Mouse (Mus musculus): ENCODE results near the gene Igsf8. TPM values are rescaled to one million over a fixed set of nuclear protein-coding genes. Genes with fewer than 3 reads are reported as not detected.

The Igsf8 gene
- total RNA-seq, 4 experiments from 2014 or later, result 7.3 to 10.5 (median 7.7) TPM

DNA sequence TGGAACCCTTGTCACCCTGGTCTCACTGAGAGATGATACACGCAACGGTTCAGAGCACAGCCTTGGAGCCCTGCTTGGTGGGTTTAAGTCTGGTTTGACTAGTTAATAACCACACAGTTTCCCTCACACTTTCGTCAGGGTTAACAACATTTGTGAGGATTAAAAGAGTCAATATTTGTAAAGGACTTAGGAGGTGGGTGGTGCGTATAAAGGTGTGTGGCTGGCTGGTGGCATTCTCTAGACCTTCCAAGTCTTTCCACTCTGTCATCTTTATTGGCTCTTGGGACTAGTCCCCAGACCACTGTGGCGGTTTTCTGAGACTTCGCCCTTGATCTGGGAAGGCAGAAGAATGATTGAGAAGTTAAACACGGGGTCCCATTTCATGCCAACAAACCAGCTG lies 83.4 kb downstream of the Igsf8 start:
- DNase-seq (ENCODE audit: low spot score in 2 of 2), result no peak

DNA sequence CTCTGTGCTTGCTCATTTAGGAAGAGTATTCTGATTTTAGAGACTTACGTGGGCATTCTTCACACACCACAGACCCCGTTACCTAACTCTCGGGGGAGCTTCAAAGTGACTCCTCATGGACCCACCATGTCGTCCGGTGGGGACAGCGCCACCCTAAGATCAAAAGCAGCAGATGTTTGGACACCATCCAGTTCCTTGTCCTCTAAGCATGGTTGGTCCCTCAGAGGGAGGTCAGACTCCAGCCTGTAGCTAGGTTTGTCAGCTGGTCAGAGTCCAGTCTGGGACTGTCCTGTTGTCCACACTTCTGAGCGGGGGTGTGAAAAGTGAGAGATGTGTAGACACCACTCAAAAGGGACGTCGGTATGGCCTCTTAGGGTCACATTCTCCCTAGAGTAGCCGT lies 85.3 kb downstream of the Igsf8 start:
- DNase-seq (ENCODE audit: low spot score in 2 of 2), result no peak

- DNase-seq (ENCODE audit: low spot score in 2 of 2), result no peak
Measured at GRCm38 (mm10) chr1:172347382-172347781, 85.9 kb downstream of the Igsf8 start.

DNA sequence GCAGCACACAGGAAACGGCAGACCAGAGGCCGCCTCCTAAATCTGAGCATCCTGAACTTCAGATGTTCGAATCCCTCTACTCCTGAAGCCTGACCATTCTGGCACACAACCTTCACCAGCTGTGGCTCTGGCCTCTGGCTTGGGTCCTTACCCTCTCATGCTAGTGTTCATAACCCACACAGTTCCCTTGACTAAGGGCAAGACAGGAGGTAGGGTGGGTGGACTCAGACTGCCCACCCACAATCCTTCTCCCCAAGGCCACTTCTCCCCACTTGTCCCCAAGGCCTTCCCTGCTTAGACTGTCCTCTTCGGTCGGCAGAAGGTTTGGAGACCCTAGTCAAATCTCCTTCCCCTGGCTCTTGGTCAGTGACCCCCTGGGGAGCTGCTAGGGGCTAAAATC lies 88.1 kb downstream of the Igsf8 start:
- DNase-seq (ENCODE audit: low spot score in 2 of 2), result no peak

GRCm38 (mm10) chr1:172349916-172350812 lies 88.7 kb downstream of the Igsf8 start:
- DNase-seq (ENCODE audit: low spot score in 2 of 2), result no peak

DNA sequence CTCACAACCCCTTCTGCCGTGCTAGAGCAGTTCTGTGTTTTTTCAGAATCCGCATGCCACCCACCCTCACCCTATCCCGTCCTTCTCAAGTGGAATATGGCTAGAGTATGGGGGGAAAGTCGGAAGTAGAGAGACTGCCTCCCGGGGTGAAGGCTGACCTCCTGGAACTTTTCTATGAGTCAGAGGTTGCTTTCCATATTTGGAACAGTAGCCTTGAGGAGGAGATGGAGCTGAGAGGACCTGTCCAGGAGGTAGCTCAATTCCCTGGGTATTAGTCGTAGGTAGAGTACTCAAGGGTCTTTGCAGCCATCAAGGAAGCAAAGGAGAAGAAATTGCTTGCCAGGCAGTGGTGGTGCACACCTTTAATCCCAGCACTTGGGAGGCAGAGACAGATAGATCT lies 90.6 kb downstream of the Igsf8 start:
- no peak for DNase-seq (ENCODE audit: low spot score in 2 of 2)

GRCm38 (mm10) chr1:172352453-172352852 lies 91.0 kb downstream of the Igsf8 start:
- no peak for DNase-seq (ENCODE audit: low spot score in 2 of 2)

GRCm38 (mm10) chr1:172355336-172355735 lies 93.9 kb downstream of the Igsf8 start:
- DNase-seq (ENCODE audit: low spot score in 2 of 2), result no peak

DNA sequence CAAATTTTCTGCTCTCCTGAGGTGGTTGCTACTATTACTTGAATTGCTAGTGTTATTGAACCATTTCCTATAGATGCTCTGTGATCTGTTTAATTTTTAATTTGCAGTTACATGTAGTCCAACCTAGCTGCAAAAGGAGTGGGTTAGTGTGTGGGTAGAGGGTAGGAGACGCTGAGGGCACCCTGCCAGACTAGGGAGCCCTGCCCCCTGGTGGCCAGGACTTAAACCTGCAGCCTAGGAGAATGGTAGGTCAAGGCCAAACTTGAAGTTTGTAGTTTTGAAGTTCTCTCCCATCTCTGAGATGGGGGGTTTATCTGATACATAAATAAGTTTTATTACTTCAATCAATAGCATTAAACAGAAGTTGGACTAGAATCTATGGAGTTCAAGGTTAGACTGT lies 96.1 kb downstream of the Igsf8 start:
- DNase-seq (ENCODE audit: low spot score in 2 of 2), result no peak

GRCm38 (mm10) chr1:172358341-172358740 lies 96.9 kb downstream of the Igsf8 start:
- no peak for DNase-seq (ENCODE audit: low spot score in 2 of 2)

GRCm38 (mm10) chr1:172364684-172365083 lies 103.2 kb downstream of the Igsf8 start:
- no peak for DNase-seq (ENCODE audit: low spot score in 2 of 2)

GRCm38 (mm10) chr1:172368768-172369418 lies 107.5 kb downstream of the Igsf8 start:
- DNase-seq (ENCODE audit: low spot score in 2 of 2), result no peak

Other genes with a start within 250 kb of the Igsf8 start
- 1 to 10 TPM in 1 of 4 experiments, under 1 TPM in 3; 0.75 to 1.4 (median 0.85) TPM for gene Vangl2, start 233.2 kb upstream of the Igsf8 start, total RNA-seq (2022)
- not detected for gene Nhlh1, start 204.1 kb upstream of the Igsf8 start, total RNA-seq (2022)
- 100 to 1,000 TPM in 1 of 4 experiments, 10 to 100 TPM in 3; 82.9 to 101 (median 85.3) TPM for gene Copa, start 179.1 kb upstream of the Igsf8 start, total RNA-seq (2022)
- 10 to 100 TPM; 23.6 to 28.9 (median 24.8) TPM for gene Ncstn, start 178.8 kb upstream of the Igsf8 start, total RNA-seq (2022)
- gene Pex19, start 134.9 kb upstream of the Igsf8 start, total RNA-seq (2022), result 10 to 100 TPM; 74.5 to 83.0 (median 76.6) TPM
- gene Dcaf8, start 113.6 kb upstream of the Igsf8 start, total RNA-seq (2022), result 100 to 1,000 TPM; 197 to 219 (median 208) TPM
- gene Pea15a, start 54.8 kb upstream of the Igsf8 start, total RNA-seq (2022), result 10 to 100 TPM; 15.6 to 23.8 (median 20.3) TPM
- gene Casq1, start 41.8 kb upstream of the Igsf8 start, total RNA-seq (2022), result 1,000 to 10,000 TPM; 2,216 to 3,193 (median 3,049) TPM
- under 1 TPM; 0.11 to 0.44 (median 0.27) TPM for gene Atp1a4, start 3.2 kb upstream of the Igsf8 start, total RNA-seq (2022)
- gene Atp1a2, start 36.4 kb downstream of the Igsf8 start, total RNA-seq (2022), result 100 to 1,000 TPM; 819 to 944 (median 894) TPM
- not detected for gene Kcnj9, start 67.7 kb downstream of the Igsf8 start, total RNA-seq (2022)
- gene Kcnj10, start 79.6 kb downstream of the Igsf8 start, total RNA-seq (2022), result under 1 TPM in 2 of 4 experiments, not detected in 2; 0.04 to 0.05 TPM
- 1 to 10 TPM; 3.2 to 3.4 (median 3.2) TPM for gene Pigm, start 114.9 kb downstream of the Igsf8 start, total RNA-seq (2022)
- gene Slamf9, start 213.7 kb downstream of the Igsf8 start, total RNA-seq (2022), result not detected
- under 1 TPM in 1 of 4 experiments, not detected in 3; 0.20 TPM for gene Igsf9, start 220.1 kb downstream of the Igsf8 start, total RNA-seq (2022)
- gene Tagln2, start 238.4 kb downstream of the Igsf8 start, total RNA-seq (2022), result 10 to 100 TPM in 3 of 4 experiments, 1 to 10 TPM in 1; 9.0 to 14.8 (median 10.9) TPM